Mouse (Mus musculus) activated CD4-positive, CD25-positive, alpha-beta regulatory T cell, adult 4 months (primary cell): ENCODE measurements around the gene Nt5c1a. TPM values are rescaled to one million over a fixed set of nuclear protein-coding genes. Genes with fewer than 3 reads are reported as not detected.

ENCODE experiments used
- ATAC-seq: one replicate; pipeline ENCODE4 v1.8.0; 2017
- polyA plus RNA-seq, 2 experiments: library from polyadenylated mRNA; unstranded; fragments of 100-300 nt; shearing (Covaris generic); gene quantifications; one replicate each; pipeline ENCODE4 v1.2.1; 2017

Nt5c1a gene
- polyA plus RNA-seq, 2 experiments from 2014 or later: not detected

DNA sequence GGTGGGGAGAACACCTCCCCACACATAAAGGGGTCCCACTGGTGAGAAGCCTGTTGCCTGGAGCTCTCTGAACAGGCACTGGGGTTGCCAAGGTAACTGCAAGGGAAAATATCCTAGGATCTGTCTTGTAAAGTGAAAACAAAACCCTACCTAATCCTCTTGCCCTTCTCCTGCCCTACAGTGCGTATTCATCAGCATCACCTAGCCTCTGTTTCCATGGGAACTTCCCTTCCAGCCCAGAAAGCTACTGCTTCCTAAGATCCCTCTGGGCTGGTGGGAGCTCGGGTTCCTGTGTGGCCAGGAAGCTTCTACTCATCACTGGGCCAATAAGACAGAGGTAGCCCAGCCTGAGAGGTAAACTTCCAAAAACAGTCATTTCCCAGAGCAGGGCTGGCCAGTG lies 11.0 kb downstream of the Nt5c1a start:
- no peak for ATAC-seq

- no peak for ATAC-seq
Measured at GRCm38 (mm10) chr4:123213975-123214374, 12.7 kb downstream of the Nt5c1a start.

DNA sequence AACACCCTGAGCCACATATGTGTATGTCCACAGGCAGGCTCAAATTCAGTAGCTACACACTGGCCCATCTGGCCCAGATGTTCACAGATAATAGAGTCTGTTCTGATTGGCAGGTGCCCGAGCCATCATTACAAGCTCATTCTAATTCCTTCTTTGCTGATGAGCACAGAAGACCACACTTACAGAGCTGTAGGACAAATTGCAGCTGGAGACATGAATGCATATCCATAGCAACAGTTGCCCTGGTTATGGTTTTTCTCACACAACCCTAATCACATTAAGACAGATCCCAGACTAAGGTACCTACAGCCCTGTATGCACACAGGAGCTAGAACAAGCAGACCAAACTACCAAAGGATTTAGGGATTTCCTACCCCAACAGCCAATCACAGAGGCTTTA lies 14.1 kb downstream of the Nt5c1a start:
- no peak for ATAC-seq

DNA sequence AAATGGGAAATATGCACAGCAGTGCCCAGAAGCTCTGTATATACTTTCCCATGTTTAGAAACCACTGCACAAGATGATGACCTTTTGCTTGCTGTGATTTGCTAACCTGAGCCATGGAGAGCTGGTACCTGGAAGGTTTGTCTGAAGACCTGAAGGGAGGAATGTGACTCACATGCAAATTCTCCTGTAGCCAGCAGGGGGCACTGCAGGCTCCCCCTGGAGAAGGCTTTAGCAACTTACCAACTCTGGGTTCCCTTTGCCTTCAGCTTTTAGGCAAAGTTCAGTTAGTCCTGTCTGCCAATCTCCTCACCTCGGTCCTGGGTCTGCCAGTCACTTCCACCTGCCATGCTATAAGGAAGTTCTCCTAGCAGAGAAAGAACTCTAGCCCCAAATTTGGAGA lies 15.5 kb downstream of the Nt5c1a start:
- no peak for ATAC-seq

GRCm38 (mm10) chr4:123219720-123220357 lies 18.5 kb downstream of the Nt5c1a start:
- no peak for ATAC-seq

GRCm38 (mm10) chr4:123220637-123221036 lies 19.3 kb downstream of the Nt5c1a start:
- ATAC-seq: no peak

- no peak for ATAC-seq
Measured at GRCm38 (mm10) chr4:123223309-123223708, 22.0 kb downstream of the Nt5c1a start.

GRCm38 (mm10) chr4:123225718-123226403 lies 24.6 kb downstream of the Nt5c1a start:
- ATAC-seq: no peak

DNA sequence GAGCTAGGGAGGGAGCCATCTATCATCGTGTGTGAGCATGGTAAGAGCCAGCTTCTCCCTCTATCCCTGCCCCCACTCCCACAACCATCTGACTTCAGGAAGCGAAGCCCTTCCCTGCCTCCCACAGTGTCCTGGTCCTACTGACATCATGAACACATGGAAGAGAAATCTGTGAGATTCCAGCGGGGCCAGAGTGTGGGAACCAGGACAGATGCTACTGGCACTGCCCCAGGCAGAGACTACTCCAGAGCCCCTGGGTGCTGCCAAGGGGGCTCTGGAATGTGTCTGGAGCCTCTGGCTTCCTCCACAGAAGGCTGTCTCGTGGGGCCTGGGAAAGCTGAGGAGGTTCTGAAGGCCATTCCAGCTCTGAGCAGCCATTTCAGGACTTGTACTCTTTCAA lies 26.4 kb downstream of the Nt5c1a start:
- no peak for ATAC-seq

DNA sequence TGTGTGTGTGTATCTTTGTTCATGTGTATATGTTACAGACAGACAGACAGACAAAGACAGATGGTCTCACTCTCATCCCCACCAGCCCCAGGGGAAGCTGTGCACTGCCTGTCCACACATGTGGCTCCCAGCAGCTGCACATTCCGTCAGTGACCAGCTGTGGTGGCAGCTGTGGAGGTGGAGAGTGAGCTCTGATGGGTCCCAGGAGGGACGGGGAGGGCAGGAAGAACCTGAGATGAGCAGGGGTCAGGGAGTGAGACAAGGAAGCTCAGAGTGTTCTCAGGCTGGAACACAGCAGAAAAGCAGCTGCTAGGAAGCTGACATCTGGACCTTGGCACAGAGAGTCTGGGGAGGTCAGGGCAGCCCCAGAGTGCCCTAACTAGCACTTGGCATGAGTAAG lies 27.0 kb downstream of the Nt5c1a start:
- no peak for ATAC-seq

GRCm38 (mm10) chr4:123229166-123229565 lies 27.9 kb downstream of the Nt5c1a start:
- ATAC-seq: no peak

DNA sequence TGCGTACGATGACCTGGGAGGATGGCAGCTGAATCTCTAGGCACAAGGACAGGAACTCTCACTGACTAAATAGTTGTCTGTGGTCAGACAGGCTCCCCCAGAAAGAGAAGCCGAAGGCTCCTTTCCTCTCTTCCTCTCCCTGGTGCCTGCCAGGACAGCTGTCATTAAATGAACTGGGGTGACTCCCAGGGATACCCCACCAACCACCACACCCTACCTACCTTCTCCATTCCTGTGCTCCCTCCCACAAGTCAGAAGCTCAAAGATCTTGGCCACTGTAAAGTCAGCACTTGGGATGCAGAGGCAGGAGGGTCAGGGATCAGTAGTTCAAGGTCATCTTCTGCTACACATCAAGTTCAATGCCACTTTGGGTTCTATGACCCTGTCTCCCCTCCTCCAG lies 31.5 kb downstream of the Nt5c1a start:
- no peak for ATAC-seq

DNA sequence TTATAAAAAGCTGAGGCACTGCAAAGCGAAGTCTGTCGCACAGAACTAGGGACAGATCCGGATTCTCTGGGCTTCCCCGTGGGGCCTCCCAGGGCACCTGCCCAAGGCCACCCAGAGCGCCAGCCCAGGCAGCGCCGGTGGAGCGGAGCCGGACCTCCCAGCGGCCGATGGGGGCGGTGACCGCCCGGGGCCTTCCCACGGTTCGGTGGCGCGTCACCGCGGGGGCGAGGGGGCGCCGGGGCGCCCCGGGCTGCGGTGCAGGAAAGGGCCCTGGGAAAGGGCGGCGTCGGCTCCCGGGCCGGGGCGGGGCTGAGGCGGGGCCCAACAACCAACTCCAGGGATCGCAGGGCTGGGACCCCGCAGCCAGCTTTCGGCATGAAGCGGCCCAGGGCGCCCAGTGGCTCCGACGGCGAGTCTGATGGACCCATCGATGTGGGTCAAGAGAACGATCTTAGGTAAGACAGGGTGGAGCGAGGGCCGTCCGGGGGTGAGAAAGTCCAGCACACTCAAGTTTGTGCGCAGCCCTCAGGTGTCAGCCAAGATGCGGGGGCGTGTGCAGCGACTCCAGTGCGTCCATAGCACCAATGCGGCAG lies 32.3 kb downstream of the Nt5c1a start, which contains the start of gene Heyl:
Gene Heyl, plus strand, starts transcription at position 65 of the 593 bp plus-strand sequence.
- no peak for ATAC-seq

DNA sequence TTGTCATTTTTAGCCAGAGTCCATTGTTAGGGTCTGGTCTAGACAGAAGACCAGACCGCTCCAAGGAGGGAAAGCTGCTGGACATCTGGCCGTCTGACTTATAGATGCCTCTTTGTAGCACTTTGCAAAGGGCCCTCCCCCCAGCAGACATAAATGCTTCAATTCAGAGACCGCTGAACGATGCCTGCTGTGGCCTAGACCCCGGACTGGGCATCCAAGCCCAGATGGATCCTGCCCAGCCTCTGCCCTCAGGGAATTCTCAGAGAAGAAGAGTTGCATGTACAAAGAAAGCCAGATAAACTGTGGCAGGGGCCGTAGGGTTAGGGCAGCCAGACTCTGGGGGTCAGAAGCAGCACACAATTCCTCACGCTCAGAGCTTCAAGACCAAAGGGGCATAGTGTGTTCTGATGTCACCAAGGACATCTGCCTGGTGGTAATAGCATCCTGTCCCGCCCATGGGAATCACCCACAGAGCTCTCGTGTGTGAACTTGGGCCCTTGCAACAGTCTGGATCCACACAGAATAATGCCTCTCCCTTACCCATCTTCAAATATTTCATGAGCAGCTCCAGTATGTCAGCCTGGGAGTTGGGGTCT lies 34.6 kb downstream of the Nt5c1a start:
- no peak for ATAC-seq

GRCm38 (mm10) chr4:123236431-123237031 lies 35.2 kb downstream of the Nt5c1a start:
- ATAC-seq: no peak

DNA sequence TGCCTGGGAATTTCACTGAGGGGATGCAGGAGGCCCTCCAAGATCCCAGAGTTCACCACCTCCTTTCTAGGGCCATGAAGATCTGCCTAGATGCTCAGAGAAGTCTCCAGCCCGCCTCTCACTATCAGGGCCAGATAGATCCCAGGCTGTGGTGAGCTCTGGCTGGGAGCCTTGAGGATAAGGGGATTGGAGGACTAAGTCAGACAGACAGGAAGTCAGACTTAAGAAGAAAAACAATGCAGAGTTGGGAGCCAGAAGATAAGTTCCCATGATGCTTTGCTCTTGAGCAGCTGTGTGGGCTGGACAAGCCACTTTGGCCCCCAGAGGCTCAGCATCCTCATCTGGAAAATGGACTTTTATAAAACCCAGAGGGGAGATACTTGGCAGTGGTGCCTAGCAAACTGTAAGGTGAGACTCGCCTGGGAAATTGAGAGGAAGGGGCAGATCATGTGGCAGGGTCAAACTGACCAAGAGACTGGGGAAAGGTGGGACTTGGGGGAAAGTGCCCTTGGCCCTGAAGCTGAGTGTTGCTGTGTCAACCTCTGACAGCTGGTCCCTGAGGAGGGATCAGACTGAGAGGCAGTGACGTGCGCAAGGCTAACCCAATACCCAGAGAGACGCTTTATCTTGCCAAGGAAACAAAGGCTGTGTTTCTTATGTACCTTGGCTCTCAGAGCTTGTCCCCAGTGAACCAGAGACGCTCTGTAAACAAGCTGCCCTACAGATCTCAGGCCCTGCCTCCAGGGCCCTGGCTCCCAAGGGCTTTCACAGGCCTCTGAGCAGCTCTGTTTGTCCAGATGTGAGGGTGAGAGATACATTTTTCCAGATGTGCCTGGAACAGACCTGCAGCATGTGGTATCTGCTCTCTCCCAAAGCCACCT lies 36.3 kb downstream of the Nt5c1a start:
- no peak for ATAC-seq

- ATAC-seq: no peak
Measured at GRCm38 (mm10) chr4:123239361-123240203, 38.3 kb downstream of the Nt5c1a start.

GRCm38 (mm10) chr4:123246221-123246620 lies 44.9 kb downstream of the Nt5c1a start:
- no peak for ATAC-seq

DNA sequence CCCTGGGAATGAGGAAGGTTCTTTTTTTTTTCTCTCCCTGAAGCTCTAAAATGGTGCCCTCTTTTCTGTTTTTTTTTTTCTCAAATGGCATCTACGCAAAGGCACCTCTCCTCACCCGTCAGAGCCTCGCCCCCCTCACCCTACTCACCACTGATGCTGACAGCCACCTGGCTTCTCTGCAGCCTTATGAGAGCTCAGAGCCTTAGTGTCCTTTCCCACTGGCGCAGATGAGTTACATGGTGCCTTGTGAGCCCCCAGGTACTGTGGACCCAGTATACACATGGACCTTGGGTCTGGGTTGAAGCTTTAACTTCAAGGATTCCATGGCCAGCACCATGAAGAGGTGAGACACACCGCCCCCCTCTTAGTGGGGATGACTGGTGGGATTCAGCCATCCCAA lies 45.3 kb downstream of the Nt5c1a start:
- no peak for ATAC-seq

DNA sequence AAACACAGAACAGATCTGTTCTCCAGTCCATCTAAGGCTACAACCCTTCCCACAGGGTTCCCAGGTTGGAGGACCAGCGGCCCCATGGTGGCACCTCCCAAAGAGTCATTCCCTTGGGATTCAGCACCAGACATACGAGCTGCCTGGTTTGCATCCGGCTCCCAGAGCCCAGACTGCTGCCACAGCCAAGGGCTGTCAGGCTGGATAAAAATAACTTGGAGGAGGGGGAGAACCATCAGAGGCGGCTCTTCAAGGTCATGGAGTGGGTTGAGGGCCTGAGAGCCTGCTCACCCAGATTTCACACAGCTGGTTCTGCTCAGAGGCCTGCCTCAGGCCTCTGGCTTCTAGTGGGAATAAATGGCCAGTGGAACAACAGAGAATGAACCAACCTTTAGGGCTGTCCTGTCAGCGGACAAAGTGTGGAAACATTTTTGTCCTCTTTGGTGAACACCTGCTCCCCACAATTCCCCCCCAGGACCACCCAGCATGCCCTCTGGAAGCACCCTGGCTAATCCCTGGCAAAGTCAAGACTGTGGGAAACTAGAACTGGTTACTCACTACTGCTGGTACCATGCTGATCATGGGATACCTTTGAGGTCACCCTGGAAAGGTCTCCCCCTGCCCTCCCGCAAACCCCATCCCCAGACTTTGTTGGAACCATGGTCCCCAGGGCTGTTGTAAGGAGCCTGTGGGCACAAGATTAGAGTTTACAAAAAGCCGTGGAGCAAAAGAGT lies 46.0 kb downstream of the Nt5c1a start:
- no peak for ATAC-seq
